Mouse (Mus musculus): ENCODE results near the gene Ldlrad3.

Gene Ldlrad3

DNA sequence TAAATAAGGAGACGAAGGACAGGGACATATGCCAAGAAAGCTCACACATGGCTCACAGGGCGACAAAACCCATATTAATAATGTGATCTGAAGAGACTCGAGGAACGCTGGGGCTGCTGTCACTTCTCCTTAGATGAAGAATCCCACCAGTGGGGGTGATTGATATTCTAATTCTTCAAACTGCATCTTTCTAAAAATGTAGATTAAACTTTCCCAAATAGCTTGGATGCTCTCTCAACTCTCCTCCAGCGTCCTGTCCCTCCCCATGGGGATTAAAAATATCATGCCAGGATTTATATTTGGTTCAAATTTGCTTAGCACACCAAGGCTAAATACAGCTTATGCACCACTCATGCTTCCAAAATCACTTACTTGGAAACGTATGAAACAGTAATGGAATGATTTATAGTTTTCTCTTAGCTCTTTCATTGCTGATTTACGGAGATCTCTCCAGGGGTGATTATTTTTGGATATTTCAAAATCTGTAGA, 182.4 kb downstream of the Ldlrad3 start:
- in situ Hi-C loops (cut with MboI, MseI): no loop called here

- in situ Hi-C loops (cut with MboI, MseI): no loop called here
Measured at GRCm38 (mm10) chr2:102002974-102003775, 183.0 kb downstream of the Ldlrad3 start.

GRCm38 (mm10) chr2:102002408-102002973, 183.7 kb downstream of the Ldlrad3 start:
- in situ Hi-C loops (cut with MboI, MseI): no loop called here

DNA sequence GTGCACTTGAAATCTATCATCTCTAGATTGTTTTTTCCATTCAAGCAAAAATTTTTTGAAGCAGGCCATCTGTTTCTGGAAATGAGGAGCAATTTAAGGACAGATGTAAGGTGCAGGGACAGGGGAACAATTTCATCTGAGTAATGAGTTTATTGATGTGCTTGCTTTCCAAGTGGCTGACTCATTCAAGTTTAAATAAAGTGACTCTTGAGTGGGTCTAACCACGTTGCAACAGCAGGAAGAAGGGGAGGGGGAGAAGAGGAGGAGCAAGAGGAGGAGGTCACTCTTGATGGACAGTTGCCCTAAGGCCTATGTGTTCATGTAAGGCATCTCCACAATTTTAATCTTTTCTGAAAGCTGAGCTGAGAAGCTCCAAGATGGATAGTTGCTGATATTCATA, 184.5 kb downstream of the Ldlrad3 start:
- in situ Hi-C loops (cut with MboI, MseI): no loop called here

- in situ Hi-C loops (cut with MboI, MseI): no loop called here
Measured at GRCm38 (mm10) chr2:101998911-101999572, 187.1 kb downstream of the Ldlrad3 start.

DNA sequence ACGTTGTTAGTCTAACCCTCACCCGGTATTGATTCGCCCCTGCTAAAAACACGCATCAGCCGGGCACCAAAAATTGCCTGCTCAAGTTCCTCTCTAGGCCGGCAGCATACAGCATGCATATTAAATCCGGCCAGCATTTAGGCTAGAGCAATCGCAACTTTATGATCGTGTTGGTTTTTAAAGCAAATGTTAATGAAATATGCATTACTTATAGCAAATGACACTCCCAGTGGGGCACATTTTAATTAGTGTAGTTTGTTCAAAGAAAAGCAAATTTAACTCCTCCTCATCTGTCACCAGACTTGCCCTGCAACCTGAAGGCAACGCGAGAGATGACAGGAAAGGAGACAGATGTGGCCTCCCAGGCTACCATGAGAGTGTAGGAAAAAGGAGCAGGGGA, 189.2 kb downstream of the Ldlrad3 start:
- in situ Hi-C loops (cut with MboI, MseI): no loop called here

DNA sequence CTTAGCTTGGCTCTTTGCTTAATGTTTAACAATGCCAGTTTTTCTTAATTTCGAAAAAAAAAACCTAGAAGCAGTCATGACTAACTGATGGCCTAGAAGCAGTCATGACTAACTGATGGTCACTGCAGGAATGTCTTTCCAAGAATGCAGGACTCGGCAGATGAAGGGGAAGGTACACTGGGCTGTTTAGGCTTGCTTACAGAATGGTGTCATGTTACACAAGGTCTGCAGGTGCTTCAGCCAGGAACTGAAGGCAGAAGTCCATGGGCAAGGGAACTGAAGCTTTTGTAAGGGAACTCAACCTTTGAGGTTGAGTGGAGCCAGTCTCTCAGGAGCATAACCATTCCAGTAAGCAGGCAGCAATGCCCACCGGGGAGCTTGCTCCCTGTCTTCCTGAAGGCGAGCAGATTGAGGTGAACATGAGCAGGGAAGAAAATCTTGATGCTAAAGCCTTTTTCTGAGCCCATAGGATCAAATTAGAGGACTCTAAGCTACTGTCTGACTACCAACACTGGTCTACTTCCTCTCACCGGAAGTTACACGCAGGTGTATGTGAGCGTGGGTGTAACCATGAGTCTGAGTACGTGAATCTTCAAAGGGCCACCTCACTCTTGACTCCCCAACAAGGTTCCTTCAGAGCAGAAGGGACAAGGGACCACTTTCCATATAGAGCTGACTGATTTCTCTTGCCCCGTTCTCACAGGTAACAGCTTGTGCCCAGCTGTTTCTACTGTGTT, 193.4 kb downstream of the Ldlrad3 start:
- in situ Hi-C loops (cut with MboI, MseI): no loop called here

DNA sequence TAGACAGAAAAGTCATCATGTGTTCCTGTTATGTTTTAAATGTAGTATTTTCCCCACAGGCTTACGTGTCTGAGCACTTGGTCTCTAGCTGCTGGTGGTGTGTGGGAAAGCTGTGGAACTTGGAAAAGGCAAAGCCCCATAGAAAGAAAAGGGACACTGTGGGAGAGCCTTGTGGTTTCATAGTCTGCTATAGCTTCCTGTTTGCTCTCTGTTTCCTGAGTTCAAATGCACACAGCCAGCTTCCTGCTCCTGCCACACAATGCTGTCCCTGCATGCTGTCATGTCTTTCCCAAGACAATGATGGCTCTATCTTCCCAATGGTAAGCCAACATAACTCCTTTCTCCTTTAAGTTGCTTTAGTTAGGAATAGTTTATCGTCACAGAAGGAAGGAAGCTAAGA, 194.5 kb downstream of the Ldlrad3 start:
- in situ Hi-C loops (cut with MboI, MseI): no loop called here

- in situ Hi-C loops (cut with MboI, MseI): no loop called here
Measured at GRCm38 (mm10) chr2:101986344-101987087, 199.7 kb downstream of the Ldlrad3 start.

GRCm38 (mm10) chr2:101983853-101984543, 202.2 kb downstream of the Ldlrad3 start:
- in situ Hi-C loops (cut with MboI, MseI): no loop called here

DNA sequence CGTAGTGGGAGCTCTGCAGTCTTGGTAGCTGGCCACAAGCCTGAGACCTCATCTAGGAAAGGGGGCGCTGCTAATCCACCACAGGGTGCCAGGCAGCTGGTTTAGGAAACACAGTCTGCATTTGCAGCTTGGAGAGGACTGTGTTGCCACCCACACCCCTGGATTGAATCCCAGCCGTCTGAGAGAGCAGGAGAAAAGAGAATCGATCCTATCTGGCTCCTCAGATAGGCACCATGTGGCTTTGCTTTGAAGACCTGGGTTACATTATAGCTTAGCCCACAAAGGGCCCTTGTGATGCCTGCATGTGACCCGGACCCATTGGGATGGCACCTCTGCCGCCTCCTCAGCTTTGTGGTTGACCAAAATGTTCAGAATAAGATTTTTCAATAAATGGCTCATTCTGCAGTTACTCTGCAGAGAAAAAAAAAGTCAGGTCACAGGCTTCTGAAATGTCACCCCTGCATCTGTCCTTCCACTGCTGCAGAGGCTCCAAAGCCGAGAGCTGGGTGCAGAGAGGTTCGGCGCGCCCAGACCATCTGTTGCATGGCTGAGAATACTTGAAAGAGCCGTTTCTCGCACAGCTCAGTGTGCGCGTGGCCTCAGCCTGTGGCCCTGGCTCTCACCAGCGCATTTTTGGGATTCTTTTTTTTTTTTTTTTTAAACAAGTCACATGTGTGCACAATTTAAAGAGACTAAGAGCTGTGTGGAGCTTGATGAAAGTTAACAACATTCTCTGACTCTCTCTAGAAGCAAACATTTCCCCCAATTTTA, 202.9 kb downstream of the Ldlrad3 start:
- in situ Hi-C loops (cut with MboI, MseI): no loop called here

DNA sequence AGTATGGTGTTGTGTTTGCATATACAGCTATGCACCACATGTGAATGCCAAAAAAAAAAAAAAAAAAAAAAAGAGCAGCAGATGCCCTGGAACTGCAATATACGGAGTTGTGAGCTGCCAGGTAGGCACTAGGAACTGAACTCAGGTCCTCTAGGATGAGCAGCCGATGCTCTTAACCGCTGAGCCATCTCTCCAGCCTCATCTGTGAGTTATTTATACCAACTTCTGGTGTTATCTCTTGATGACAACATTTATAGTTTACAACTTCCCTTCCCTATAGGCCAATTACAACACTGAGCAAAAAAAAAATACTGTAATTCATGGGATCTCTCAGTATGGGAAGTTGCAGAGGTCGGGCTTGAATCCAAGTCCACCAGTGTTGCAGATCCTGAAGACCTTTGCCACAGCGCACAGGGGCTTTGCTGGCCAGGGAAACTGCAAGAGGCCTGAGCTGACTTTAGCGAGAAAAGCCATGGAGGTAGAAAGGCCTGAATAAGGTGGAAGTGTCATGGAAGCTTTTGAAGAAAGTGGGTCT, 204.2 kb downstream of the Ldlrad3 start:
- in situ Hi-C loops (cut with MboI, MseI): no loop called here

DNA sequence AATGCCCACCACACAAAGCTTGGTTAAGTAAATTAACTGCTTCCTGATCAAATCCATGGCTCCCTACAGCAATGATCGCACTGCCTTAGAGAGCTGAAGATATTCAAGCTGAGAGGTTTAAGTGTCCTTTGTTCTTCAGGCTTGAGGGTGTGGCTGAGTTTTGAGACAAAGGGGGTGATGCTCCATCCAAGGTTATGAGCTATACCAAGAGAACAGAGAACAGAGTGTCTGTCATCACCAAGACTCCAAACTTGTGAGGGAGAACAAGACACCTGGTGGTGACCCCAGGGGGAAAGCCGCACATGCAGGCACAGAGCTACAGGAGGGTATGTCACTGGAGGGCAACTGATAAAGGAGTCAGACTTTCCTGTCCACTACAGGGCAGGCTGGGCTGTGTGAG, 205.0 kb downstream of the Ldlrad3 start:
- in situ Hi-C loops (cut with MboI, MseI): no loop called here

DNA sequence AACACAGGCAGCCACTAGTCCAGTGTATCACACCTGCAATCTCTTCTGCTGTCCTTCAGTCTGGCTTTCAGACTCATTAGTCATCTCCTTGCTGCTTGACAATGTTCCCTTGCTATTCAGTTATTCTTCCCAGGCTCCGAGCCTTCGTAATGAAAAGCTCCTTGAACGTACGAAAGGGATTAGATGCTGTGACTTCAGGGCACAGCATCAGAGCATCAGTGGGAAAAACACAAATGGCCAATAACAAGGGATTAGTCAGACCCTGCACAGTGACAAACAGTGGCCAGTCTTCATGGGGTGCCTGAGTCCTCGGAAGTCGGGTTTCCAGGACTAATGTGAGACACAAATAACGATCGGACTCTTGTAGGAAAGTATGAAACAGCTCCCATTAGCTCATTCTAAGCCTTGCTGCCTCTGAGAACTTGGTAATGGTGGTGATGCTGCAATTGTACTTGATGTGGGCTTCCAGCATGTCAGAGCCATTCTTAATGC, 205.7 kb downstream of the Ldlrad3 start:
- in situ Hi-C loops (cut with MboI, MseI): no loop called here

DNA sequence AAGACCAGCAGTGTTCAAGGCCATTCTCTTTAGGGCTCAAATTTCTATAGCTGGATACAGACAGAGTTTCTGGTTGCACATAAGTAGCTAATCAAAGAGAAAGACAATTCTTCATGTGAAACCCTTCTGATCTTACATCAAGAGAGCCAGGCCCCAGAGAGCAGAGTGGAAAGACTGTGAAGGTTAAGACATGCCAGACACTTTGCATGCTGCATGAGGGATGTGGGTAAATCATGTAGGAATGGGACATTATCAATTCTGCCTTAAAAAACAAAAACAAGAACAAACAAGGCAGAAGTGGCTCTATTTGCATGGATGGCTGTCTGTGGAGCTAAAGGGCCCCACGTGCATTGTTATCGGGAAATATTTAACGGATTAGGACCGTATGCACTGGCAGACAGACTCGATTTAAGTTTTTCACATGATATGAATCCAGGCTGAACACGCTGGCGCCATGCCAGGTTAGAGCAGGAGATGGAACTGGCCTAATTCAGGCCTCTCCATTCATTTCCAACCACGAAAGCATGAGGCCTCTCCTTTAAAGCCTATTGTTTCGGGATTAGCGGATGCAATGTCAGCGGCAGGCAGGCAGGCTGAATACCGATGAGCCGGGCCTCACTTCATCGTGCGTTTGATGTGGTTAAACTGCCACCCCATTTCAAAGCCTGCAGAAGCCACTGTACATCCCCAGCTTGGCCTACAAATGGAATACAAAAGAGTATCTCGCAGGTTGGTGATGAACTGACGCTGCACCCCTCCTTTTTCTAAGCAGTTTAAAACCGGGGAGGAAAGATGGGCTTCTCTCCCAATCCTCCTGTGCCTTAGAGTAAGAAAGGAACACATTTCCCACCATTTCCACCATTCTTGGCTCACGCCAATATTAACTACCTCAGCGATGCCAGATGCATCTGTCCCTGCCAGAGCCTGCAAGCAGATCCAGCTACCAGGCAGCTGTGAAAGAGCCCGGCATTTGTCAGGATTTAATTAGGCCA, 207.4 kb downstream of the Ldlrad3 start:
- in situ Hi-C loops (cut with MboI, MseI): no loop called here

DNA sequence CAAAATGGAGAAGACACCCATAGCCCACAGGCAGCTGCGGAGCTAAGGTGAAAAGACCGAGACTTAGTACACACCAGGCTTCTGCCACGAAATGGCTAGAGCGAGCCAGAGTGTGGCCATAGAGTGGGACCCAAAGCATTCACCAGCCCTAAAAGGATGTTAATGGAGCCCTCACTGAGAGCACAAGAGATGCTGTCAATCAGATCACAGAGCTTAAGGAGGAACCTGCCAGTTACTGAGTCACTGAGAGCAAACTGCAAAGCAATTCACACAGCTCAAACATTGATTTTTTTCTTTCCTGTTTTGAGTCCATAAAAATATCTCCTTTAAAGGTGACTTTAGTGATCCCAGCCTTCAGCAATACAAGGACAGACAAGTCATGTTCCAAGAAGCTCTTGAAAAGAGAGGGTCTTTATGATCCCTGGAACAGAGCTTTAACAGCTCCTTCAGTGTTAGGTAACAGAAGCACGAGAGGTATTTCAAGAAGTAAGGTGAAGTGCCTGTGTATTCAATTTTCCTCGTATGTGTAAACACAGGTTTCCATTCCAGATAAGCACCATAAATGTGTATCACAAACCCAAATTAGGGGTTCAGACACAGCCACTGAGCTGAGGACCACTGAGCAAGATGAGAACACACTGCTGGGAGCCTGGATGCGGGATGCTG, 209.7 kb downstream of the Ldlrad3 start:
- in situ Hi-C loops (cut with MboI, MseI): no loop called here

DNA sequence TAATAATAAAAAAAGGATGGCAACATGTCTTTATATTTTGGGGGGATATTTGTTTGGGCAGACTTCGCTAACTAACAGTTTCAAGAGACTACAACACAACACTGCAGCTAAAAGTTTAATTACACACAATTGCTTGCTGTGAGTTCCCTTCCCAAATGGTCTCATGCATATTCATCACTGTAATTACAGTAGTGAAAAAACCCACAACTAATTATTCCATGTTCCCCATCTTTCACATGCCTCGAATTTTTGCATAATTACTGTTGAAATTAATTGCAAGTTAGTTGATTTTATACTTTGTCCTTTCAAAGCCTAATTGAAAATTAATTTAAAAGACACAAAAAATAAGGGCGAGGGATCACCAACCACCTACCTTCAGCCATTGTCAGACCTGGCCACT, 212.4 kb downstream of the Ldlrad3 start:
- in situ Hi-C loops (cut with MboI, MseI): no loop called here

GRCm38 (mm10) chr2:101967601-101968000, 218.6 kb downstream of the Ldlrad3 start:
- in situ Hi-C loops (cut with MboI, MseI): no loop called here

Measured in T-helper 1 cell (primary cell).